Mouse (Mus musculus) liver, adult 2 months (tissue): ENCODE measurements around the gene Yae1d1.

Experiments used
- CTCF ChIP-seq: fragments of 200-500 bp; IDR thresholded peaks from 2 replicates; pipeline ENCODE4 v1.5.1; 2011; ENCODE audit warnings: low read depth, low read length, control low read depth
- POLR2A ChIP-seq: fragments of 200-500 bp; IDR thresholded peaks from 2 replicates; pipeline ENCODE4 v1.6.1; 2011; ENCODE audit warnings: low read length, control low read depth; ENCODE audit not compliant: insufficient read depth; ENCODE audit errors: extremely low read depth

DNA sequence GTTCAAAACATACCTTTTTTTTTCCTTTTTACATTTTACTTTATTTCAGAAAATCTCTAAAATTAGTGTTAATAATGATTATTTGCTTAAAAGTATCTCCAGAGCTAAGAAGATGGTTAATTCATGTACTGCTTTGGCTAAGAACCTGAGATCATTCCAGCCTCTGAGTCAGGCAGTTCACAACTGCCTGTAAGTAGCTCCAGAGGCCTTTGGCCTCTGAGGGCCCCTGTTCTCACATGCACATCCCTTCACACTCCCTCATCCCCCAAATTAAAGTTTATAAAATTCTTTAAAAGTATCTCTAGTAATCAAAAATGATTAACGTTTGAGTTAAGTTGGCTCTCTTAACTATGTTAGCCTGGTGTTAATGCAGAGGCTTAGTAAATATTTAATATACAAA, 17.7 kb downstream of the Yae1d1 start:
- TF ChIP-seq CTCF, result no peak
- no peak for TF ChIP-seq POLR2A
